Mouse (Mus musculus): Measurements from ENCODE around the gene Fibcd1.

- TF ChIP-seq CTCF (IDR thresholded peaks at IDR 0.05; ENCODE audit: borderline replicate concordance, insufficient read depth, low read length) (no peak), POLR2A (IDR thresholded peaks at IDR 0.05; ENCODE audit: low read depth, low read length) (no peak)
Observed at GRCm38 (mm10) chr2:31850141-31850540, 4.3 kb upstream of the Fibcd1 start.

Measured in embryonic fibroblast, embryonic 13.5 days (primary cell).